Mouse (Mus musculus): ENCODE data around the gene Mthfsl. TPM values are rescaled to one million over a fixed set of nuclear protein-coding genes. Genes with fewer than 3 reads are reported as not detected.

The Mthfsl gene
- polyA plus RNA-seq, 1 experiment from 2014 or later, result 37.1 TPM

Other genes starting within 250 kb of the Mthfsl start
- gene Syncrip, start 237.7 kb downstream of the Mthfsl start, polyA plus RNA-seq (2014; fragmentation: Nextera tagmentation; extraction: Ambion mirVana), result 91.5 and 98.2 TPM in 2 replicates
- gene Zfp949, start 172.3 kb downstream of the Mthfsl start, polyA plus RNA-seq (2014; fragmentation: Nextera tagmentation; extraction: Ambion mirVana), result 16.9 and 18.4 TPM in 2 replicates
- 0.10 TPM in 1 of 2 replicates, not detected in the other for gene Trim43a, start 139.4 kb downstream of the Mthfsl start, polyA plus RNA-seq (2014; fragmentation: Nextera tagmentation; extraction: Ambion mirVana)
- gene Bcl2a1d, start 11.6 kb upstream of the Mthfsl start, polyA plus RNA-seq (2014; fragmentation: Nextera tagmentation; extraction: Ambion mirVana), result 0.39 and 0.63 TPM in 2 replicates
- not detected in 2 replicates for gene Trim43c, start 118.9 kb upstream of the Mthfsl start, polyA plus RNA-seq (2014; fragmentation: Nextera tagmentation; extraction: Ambion mirVana)
- gene Bcl2a1a, start 236.6 kb upstream of the Mthfsl start, polyA plus RNA-seq (2014; fragmentation: Nextera tagmentation; extraction: Ambion mirVana), result not detected in 2 replicates

All from hindbrain, embryonic 14.5 days (tissue).